Mouse (Mus musculus): ENCODE measurements around the gene Smdt1.
A peak's percentile ranks its signal among the peaks of the same experiment; 100 is the strongest.

Smdt1 gene

GRCm38 (mm10) chr15:82338593-82339112, at the start of gene Smdt1, which contains the start of the genes Naga and Pheta2:
Gene Smdt1 (plus strand): TSS chr15:82338959.
Gene Naga (minus strand): TSS chr15:82338925.
Gene Pheta2 (plus strand): TSS chr15:82338942.
- peak; percentile 97 for DNase-seq

GRCm38 (mm10) chr15:82290252-82290651, 48.5 kb upstream of the Smdt1 start:
- no peak for DNase-seq

DNA sequence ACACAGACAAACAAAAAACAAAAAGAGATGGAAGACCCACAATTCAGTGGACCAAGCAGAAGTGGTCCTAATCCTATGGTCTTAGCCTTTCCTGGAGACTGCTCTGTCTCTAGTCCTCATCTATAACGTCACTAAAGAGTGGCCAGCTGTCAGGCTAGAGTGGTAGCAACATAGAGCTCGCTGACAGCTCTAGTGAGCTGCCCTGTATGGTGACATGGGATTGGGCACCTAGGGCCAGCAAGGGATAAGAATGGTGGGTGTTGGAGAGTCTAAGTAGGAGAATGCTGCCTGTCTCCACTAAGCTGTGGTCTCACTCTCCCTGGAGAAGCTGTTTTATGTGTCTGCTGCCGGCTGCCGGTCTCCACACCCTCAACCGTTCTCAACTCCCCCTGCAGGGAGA, 45.9 kb upstream of the Smdt1 start:
- DNase-seq = no peak

DNA sequence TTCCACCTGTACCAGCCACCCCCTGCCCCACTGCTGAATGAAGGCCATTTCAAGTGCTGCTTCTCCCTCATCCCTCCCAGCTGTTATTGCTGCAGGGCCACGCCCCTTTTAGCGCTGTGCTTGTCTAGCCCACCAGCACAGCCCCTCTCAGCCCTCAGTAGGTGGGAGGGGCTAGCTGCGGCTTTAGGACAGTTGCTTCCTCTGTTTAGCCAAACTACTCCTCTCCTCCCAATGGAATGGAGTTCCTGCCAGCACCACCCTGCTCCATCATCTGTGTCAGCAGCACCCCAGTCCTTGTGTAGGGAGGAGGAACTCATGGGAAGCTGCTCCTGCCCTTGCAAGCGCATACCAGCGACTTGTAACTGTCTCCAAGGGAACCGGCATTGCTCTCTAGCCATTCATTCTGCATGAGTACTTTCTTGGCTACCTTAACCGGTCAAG, 45.5 kb upstream of the Smdt1 start:
- no peak for DNase-seq

DNA sequence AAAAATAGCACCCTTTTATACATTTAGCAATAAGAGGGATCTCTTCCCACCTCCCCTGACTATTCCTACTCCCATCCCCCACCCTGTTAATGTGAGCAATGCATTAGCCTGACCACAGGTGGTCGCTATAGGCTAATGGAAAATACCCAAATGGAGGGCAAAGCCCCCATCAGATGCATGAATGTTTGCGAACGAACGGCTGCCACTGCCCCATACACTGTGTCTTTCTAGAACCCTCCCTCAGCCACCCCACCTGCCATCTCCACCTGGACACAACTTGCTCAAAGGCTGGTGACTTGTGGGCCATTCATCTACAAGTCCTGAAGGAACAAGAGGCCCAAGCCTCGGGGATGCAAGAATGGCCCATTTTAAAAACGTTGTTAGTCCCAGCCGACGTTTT, 44.7 kb upstream of the Smdt1 start:
- no peak for DNase-seq

DNA sequence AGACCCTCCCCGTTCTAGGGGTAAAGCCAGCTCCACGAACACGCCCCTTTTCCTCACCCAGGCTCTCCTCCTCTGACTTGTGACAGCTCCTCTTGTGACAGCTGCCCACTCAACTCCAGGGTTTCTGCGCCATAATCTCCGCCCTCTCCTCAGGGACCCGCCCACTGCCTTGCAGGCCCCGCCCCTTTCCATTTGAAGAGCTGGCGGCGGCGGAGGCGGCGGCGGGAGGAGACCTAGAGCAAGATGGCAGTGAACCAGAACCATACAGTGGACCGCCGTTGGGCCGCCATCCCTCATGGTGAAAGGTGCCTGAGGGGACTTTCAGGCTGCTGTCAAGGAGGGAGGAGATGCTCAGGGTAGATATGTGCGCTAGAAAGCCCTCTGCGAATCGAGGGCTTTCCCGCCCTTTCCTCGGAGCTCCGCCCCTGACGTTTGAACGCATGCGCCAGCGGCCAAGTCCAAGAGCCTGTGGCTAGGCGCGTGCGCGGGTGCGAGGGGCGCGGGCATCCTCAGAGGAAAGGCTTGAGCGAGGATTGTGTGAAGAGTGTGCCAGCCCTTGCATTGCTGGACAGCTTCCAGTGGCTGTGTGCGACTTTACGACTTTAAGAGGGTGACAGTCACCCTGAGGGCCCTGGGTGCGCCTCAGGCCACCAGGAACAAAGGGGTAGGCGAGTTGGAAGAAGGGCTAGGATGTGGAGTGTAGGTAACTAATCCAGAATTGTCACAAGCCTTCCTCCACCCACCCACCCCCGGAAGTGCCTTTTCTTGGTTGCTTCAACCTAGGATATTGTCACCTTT, 39.8 kb upstream of the Smdt1 start, which contains the start of gene Wbp2nl:
Gene Wbp2nl, plus strand, starts transcription at position 191 of the 798 bp plus-strand sequence.
- no peak for DNase-seq

DNA sequence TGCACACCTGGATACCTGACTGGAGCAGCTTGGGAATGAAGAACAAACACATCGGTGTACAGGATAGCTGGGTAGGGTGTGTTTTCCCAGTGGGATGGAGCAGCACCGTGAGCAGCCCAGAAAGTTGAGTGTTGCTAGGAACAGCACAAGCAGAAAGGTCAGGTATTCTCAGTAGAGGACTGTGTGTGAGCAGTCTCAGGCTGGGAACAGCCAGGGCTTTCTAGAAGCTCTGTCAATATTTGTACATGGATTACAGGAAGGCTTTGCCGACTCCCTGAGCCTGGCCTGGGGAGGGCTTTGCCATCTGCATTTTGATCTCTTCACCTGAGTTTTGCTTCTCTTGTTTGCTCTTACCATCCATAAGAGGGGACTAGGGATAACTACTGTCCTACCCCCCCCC, 31.7 kb upstream of the Smdt1 start:
- no peak for DNase-seq

GRCm38 (mm10) chr15:82308416-82308815, 30.3 kb upstream of the Smdt1 start:
- DNase-seq = no peak

- DNase-seq = no peak
These were observed 20.9 kb upstream of the Smdt1 start for GRCm38 (mm10) chr15:82317839-82318238.

- no peak for DNase-seq
These were observed 19.1 kb upstream of the Smdt1 start for GRCm38 (mm10) chr15:82319613-82320012.

DNA sequence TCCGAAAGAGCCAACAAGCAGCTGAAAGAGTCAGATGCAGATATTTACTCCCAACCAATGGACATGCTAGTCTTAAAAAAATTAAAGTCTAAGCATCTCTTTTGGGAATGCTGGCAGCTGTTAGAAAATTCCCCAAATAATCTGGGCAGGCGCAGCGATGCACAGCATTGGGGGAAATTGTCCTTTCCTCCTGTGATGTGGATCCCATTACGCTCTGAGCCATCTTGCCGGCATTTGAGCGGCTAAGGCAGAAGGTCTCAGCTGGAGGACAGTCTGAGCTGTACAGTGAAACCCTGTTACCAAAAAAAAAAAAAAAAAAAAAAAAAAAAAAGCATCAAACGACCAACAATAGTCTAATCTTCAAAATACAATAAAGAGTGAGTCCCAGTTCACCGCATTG, 16.6 kb upstream of the Smdt1 start:
- DNase-seq = no peak

GRCm38 (mm10) chr15:82325382-82325781, 13.4 kb upstream of the Smdt1 start:
- DNase-seq = no peak

DNA sequence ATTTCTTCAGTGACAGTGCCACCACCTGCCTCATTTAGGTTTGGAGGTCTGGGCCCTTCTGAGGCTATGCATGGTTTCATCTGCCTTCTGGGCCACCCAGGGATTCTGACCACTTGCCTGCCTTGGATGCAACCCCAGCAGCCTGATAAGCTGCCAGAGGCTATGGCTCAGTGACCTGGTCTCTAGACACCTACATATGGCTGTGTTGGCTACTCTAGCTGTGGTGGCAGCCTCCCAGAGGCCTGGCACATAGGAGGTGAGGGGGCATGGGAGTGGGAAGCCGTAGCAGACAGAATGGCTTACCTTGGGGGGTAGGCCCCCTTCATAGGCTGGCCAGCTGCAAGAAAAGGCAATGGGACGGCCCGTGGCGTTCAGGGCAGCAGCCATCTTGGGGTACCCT, 3.6 kb upstream of the Smdt1 start:
- DNase-seq = no peak

DNA sequence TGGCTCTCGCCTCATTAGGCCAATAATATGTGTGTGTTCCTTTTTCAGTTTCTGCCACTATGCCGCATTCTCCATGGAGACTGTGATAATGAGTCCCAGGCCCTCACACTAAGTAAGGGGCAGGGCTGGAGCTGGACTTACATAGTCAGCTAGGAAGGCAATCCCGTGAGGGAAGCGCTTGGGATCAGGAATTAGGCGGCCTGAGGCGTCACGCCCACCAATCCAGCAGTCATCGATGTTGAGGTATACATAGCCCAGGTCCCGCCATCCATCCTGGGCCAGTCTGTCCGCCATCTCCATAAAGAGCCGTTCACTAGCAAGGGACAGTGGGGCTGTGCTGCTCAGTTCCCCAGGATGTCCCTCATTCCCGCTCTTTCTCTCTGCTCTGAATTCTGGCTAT, 2.1 kb upstream of the Smdt1 start:
- DNase-seq = no peak

DNA sequence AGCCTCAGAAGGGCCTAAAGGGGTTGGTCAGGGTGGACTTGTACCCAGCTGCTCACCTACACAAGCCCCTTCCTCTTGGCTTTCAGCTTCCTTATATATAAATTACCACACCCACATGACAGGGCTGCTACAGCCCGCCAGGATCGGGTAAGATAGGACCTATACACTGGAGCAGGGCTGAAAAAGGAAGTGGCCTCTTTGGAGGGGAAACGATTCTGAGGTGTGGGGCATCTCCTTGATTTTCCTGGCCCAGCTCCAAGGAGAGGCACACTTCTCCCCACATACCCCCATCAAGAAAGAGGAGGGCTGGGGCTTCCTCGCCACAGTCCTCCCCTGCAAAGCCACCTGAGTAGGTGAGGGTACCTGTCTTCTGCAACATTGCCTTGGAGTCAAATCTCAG, 884 bp upstream of the Smdt1 start:
- no peak for DNase-seq

GRCm38 (mm10) chr15:82339150-82339549, 391 bp downstream of the Smdt1 start:
- DNase-seq = no peak

GRCm38 (mm10) chr15:82339634-82340254, 985 bp downstream of the Smdt1 start:
- no peak for DNase-seq

- no peak for DNase-seq
These were observed 1.8 kb downstream of the Smdt1 start for GRCm38 (mm10) chr15:82340414-82341035.

DNA sequence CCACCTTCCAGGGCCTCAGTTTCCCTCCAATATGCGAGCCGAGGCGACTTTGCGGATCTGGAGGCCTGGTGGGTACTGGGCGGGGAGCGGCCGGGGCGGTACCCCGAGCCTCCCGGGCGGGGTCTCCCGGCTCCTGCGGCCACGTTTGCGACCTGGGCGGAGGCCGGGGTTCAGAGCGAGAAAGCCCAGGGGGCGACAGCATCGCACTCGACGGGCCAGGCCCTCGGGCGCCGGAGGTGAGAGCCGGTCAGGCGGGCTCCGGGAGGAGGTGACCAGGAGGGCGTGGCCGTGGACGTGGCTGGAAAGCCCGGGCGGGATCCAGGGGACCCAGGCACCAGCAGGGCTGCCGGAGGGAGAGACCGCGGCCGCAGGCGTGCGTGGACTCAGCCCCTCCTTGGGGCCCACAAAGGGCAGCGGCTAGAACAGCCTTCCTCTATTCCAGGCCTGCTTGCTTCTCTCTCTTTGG, 2.3 kb downstream of the Smdt1 start:
- peak; percentile 49 for DNase-seq

- DNase-seq = no peak
These were observed 3.1 kb downstream of the Smdt1 start for GRCm38 (mm10) chr15:82341675-82342542.

GRCm38 (mm10) chr15:82342543-82342935, 3.8 kb downstream of the Smdt1 start:
- no peak for DNase-seq
